Mouse (Mus musculus): ENCODE results near the gene Serpinb9b.
"Not testable (repeated sequence)": the region's sequence is repeated elsewhere in the genome, so short reads cannot be mapped to it uniquely, and the experiment has no call there.

The Serpinb9b gene

DNA sequence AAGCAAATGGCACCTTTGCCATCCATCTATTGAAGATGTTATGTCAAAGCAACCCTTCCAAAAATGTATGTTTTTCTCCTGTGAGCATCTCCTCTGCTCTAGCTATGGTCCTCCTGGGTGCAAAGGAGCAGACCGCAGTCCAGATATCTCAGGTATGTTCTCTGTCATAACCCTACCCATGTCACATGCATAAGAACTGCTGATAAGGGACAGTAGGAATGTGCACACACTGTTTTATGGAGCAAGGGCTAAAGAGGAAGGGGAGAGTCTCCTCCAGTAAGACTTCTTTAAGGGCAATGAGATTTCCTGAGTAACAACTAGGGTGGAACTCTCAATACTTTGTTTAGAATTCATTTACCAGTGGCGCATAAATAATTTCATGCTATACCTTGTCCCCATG lies 2.3 kb downstream of the Serpinb9b start:
- in situ Hi-C loops (cut with MboI; ENCODE audit: low pct_unique_long_range_greater_than_20kb in 1 of 2, low sequenced_read_pairs in 2 of 2, unreplicated experiment in 1 of 2) = not testable (repeated sequence)

DNA sequence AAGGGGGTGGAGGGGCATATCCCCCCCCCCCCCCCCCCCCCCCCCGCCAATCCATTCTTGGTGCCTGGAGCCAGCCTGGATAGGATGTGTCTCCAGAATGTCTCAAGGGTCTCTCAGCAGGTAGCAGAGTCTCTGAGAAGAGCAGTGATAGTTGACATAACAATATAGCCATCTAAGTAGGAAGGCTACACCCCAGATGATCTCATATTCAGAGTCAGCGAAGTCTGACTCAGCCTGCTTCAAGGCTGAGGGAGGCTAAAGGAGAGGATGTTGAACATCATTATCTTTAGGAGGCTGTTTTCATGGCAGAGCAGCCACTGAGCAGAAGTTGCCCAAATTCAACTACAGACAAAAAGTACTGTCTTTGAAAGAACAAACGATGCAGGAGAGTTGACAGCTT lies 3.1 kb downstream of the Serpinb9b start:
- in situ Hi-C loops (cut with MboI; ENCODE audit: low pct_unique_long_range_greater_than_20kb in 1 of 2, low sequenced_read_pairs in 2 of 2, unreplicated experiment in 1 of 2) = no loop called here

DNA sequence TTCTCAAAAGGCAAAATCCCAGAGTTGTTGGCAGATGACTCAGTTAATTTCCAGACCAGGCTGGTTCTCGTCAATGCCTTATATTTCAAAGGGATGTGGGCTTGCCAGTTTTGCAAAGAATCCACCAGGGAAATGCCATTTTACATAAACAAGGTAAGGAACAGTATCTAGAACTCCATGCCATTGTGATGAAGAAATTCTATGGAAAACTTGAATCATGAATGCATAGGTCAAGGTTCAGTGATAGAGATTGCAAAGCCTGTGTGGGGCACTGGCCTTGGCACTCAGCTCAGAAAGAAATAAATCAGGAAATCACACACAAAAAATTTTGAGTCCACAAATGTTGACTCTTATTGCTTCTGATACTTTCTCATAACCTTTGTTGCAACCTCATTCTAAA lies 8.3 kb downstream of the Serpinb9b start:
- in situ Hi-C loops (cut with MboI; ENCODE audit: low pct_unique_long_range_greater_than_20kb in 1 of 2, low sequenced_read_pairs in 2 of 2, unreplicated experiment in 1 of 2) = no loop called here

DNA sequence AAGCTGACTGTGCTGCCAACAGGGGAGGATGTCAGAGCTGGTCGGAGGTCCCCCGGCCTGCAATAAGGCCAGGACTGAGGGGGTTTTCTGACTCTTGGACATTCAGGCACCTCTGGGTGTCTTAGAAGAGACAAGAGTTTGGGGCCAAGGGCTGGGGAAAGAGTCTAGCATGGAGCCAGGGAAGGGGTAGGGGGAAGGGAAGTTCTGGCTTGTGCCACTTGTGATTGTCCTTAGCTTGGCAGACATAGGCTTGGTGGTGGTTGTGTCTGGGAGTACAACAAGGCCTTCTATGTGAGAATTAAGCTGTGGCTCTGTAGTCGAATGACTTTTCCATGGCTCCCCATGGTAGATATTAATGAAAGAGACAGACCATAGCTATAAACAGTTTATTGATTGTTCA lies 16.3 kb downstream of the Serpinb9b start:
- in situ Hi-C loops (cut with MboI; ENCODE audit: low pct_unique_long_range_greater_than_20kb in 1 of 2, low sequenced_read_pairs in 2 of 2, unreplicated experiment in 1 of 2) = no loop called here

DNA sequence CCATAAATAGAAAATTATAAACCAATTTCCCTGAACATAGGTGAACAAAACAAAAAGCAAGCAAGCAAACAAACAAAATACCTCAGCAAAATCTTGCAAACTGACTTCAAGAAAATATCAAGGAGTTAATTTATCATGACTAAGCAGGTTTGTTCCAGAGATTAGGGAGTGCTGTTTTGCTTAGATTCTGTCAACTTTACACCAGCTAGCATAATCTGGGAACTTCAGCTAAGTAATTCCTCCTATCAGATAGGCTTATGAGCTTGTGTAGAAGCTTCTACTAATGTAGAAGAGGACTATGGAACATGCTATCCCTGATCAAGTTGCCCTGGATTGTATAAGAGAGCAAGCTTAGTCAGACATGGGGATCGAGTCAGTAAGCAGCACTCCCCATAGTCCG lies 20.0 kb downstream of the Serpinb9b start:
- in situ Hi-C loops (cut with MboI; ENCODE audit: low pct_unique_long_range_greater_than_20kb in 1 of 2, low sequenced_read_pairs in 2 of 2, unreplicated experiment in 1 of 2) = no loop called here

- in situ Hi-C loops (cut with MboI; ENCODE audit: low pct_unique_long_range_greater_than_20kb in 1 of 2, low sequenced_read_pairs in 2 of 2, unreplicated experiment in 1 of 2) = no loop called here
These were observed 21.0 kb downstream of the Serpinb9b start for GRCm38 (mm10) chr13:33048187-33048586.

DNA sequence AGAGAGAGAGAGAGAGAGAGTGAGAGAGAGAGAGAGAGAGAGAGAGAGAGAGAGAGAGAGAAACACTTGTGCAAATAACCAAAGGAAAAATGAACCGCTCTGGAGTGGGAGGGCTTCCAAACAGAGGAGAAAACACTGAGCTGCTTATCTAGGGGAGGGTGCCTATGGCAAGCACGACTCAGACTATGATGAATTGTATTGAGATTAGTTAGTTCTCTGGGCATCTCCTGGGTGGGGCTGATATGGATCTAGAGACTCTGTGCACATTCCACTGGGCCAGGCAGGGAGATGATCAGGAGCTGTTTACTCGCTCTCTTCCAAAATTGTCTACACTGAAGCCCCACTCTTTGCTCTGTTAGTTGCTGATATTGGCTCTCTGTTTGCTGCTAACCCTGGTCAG lies 24.5 kb downstream of the Serpinb9b start:
- in situ Hi-C loops (cut with MboI; ENCODE audit: low pct_unique_long_range_greater_than_20kb in 1 of 2, low sequenced_read_pairs in 2 of 2, unreplicated experiment in 1 of 2) = no loop called here

- in situ Hi-C loops (cut with MboI; ENCODE audit: low pct_unique_long_range_greater_than_20kb in 1 of 2, low sequenced_read_pairs in 2 of 2, unreplicated experiment in 1 of 2) = no loop called here
These were observed 35.8 kb downstream of the Serpinb9b start for GRCm38 (mm10) chr13:33063048-33063447.

DNA sequence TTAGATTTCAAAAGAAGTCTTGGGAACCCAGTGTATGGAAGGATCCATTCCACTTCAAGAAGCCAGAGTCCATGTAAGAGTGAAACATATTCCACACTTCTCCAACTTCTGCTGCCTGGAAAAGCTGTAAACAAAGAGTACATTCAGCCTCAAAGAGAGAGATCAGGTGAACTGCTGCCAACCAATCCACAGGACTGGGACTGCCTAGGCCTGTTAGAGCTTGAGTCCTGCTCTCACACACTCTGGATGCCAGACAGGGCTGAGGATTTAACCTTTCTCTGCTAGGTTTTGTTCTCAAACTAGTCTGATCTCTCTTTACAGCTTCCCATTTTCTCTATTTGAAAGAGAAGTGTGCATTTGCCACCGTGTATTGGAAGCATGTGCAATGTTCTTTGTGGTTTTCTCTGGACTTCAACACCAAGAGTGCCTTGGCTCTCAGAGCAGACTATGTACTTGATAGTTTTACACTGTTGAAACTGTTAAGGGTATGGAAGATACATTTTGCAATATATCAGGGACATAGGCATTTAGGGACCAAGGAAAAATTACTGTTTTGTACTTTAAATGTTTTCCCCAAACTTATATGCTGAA lies 40.3 kb downstream of the Serpinb9b start:
- in situ Hi-C loops (cut with MboI; ENCODE audit: low pct_unique_long_range_greater_than_20kb in 1 of 2, low sequenced_read_pairs in 2 of 2, unreplicated experiment in 1 of 2) = no loop called here

GRCm38 (mm10) chr13:33068164-33068563 lies 40.9 kb downstream of the Serpinb9b start:
- in situ Hi-C loops (cut with MboI; ENCODE audit: low pct_unique_long_range_greater_than_20kb in 1 of 2, low sequenced_read_pairs in 2 of 2, unreplicated experiment in 1 of 2) = no loop called here

GRCm38 (mm10) chr13:33071776-33072175 lies 44.6 kb downstream of the Serpinb9b start:
- in situ Hi-C loops (cut with MboI; ENCODE audit: low pct_unique_long_range_greater_than_20kb in 1 of 2, low sequenced_read_pairs in 2 of 2, unreplicated experiment in 1 of 2) = loop anchor here in 1 of 2 experiments (10.0 kb wide), 1 partner anchor 167 kb away; no protein-coding TSS in a partner anchor

- in situ Hi-C loops (cut with MboI; ENCODE audit: low pct_unique_long_range_greater_than_20kb in 1 of 2, low sequenced_read_pairs in 2 of 2, unreplicated experiment in 1 of 2) = loop anchor here in 1 of 2 experiments (10.0 kb wide), 1 partner anchor 169 kb away; no protein-coding TSS in a partner anchor
These were observed 46.8 kb downstream of the Serpinb9b start for GRCm38 (mm10) chr13:33074029-33074428.

GRCm38 (mm10) chr13:33076247-33076646 lies 49.0 kb downstream of the Serpinb9b start:
- in situ Hi-C loops (cut with MboI; ENCODE audit: low pct_unique_long_range_greater_than_20kb in 1 of 2, low sequenced_read_pairs in 2 of 2, unreplicated experiment in 1 of 2) = loop anchor here in 1 of 2 experiments (10.0 kb wide), 1 partner anchor 171 kb away; no protein-coding TSS in a partner anchor

GRCm38 (mm10) chr13:33077026-33077685 lies 49.9 kb downstream of the Serpinb9b start:
- in situ Hi-C loops (cut with MboI; ENCODE audit: low pct_unique_long_range_greater_than_20kb in 1 of 2, low sequenced_read_pairs in 2 of 2, unreplicated experiment in 1 of 2) = loop anchor here in 1 of 2 experiments (10.0 kb wide), 1 partner anchor 172 kb away; no protein-coding TSS in a partner anchor

DNA sequence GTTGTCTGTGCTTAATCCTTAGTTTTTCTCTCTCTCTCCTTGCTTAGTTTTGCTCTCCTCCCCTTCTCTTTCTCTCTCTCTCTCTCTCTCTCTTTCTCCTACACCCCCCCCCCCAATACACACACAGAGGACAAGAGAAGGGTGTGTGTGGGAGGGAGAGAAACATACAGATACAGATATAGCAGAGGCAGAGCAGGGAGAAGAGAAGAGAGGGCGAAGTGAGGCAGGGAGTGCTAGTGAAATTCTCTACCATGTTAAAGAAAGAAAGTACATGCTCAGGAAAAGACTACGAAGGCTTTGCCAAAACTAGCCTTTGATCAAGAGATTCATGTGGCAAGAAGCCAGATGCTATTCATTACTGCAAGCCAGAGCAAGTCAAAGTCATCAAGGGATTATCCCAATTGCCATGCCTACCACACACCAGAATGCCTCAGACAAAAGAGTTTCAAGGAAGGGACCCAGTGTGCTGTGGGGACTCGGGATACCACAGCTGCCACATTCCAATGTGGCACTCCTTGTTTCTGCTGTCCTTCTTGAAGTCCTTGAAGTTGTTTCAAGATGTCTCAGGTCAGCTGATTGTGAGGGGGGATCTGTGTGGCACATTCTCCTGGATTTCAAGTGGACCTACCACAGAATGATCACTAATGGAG lies 51.0 kb downstream of the Serpinb9b start, which contains the start of gene Serpinb1b:
Gene Serpinb1b (plus strand): TSS at position 520 of the 650 bp plus-strand sequence.
- in situ Hi-C loops (cut with MboI; ENCODE audit: low pct_unique_long_range_greater_than_20kb in 1 of 2, low sequenced_read_pairs in 2 of 2, unreplicated experiment in 1 of 2) = loop anchor here in 1 of 2 experiments (10.0 kb wide), 1 partner anchor 173 kb away; no protein-coding TSS in a partner anchor

DNA sequence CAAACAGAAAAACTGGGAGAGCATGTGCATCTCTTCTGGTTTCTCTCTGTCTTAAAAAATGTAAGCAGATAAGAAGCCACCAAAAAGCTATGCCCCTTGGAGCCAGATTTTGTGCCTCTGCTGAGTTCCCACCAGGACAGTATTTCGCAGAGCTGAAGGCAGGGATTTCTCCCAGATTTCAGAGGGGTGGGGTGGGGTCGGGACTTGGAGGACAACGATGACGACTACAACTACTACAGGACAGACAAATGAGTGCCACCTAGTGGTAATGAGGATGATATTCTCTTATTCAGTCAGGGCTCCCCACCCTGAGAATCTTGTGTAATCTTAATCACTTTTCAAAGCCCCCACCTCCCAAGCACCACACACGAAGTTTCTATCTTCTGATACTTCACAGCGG lies 52.2 kb downstream of the Serpinb9b start:
- in situ Hi-C loops (cut with MboI; ENCODE audit: low pct_unique_long_range_greater_than_20kb in 1 of 2, low sequenced_read_pairs in 2 of 2, unreplicated experiment in 1 of 2) = loop anchor here in 1 of 2 experiments (10.0 kb wide), 1 partner anchor 175 kb away; no protein-coding TSS in a partner anchor

GRCm38 (mm10) chr13:33080356-33080755 lies 53.1 kb downstream of the Serpinb9b start:
- in situ Hi-C loops (cut with MboI; ENCODE audit: low pct_unique_long_range_greater_than_20kb in 1 of 2, low sequenced_read_pairs in 2 of 2, unreplicated experiment in 1 of 2) = loop anchor here in 1 of 2 experiments (5.0 kb wide), 1 partner anchor 178 kb away; no protein-coding TSS in a partner anchor

GRCm38 (mm10) chr13:33083834-33084233 lies 56.6 kb downstream of the Serpinb9b start:
- in situ Hi-C loops (cut with MboI; ENCODE audit: low pct_unique_long_range_greater_than_20kb in 1 of 2, low sequenced_read_pairs in 2 of 2, unreplicated experiment in 1 of 2) = loop anchor here in 1 of 2 experiments (5.0 kb wide), 1 partner anchor 182 kb away; no protein-coding TSS in a partner anchor

Measured in mouse embryonic stem cell (cell line).